Mouse (Mus musculus): Measurements from ENCODE around the gene Parp3.

- TF ChIP-seq CTCF (IDR thresholded peaks at IDR 0.05; ENCODE audit: low read depth) (no peak), EP300 (IDR thresholded peaks at IDR 0.05; ENCODE audit: low read depth) (peak; percentile 85)
Measured at GRCm38 (mm10) chr9:106429221-106430014, 47.3 kb downstream of the Parp3 start, which contains the start of gene Rpl29.
